8 mouse cellular contexts compared by ENCODE assay signal in genomic region chr12:112144377-112145115, GRCm38 (mm10). TPM values are rescaled to one million over a fixed set of nuclear protein-coding genes. Genes with fewer than 3 reads are reported as not detected.
DNase-seq lines count a peak whose midpoint lies in the region; ATAC-seq and TF ChIP-seq lines count a peak whose summit lies in the region.

No protein-coding gene starts in this region.

- intact Hi-C loops in heart, postnatal 14 days (cut with DNase I), result loop anchor here (1.0 to 5.0 kb wide), 5 partner anchors 188 to 399 kb away; no protein-coding TSS in a partner anchor

- no peaks in the 10 kb centered on the region for H3K36me3 ChIP-seq in heart, embryonic 14.5 days (ENCODE audit: control insufficient read depth, insufficient read depth, low read length)
- H3K36me3 ChIP-seq in hindbrain, embryonic 16.5 days (ENCODE audit: control insufficient read depth, insufficient read depth, low read length), result no peaks in the 10 kb centered on the region
- H3K36me3 ChIP-seq in midbrain, embryonic 16.5 days (ENCODE audit: control insufficient read depth, insufficient read depth, low read length), result no peaks in the 10 kb centered on the region

- no peaks in the 10 kb centered on the region for H3K9me3 ChIP-seq in heart, embryonic 14.5 days (ENCODE audit: control insufficient read depth, low read length)
- H3K9me3 ChIP-seq in hindbrain, embryonic 16.5 days (ENCODE audit: control insufficient read depth, low read length), result no peaks in the 10 kb centered on the region
- H3K9me3 ChIP-seq in midbrain, embryonic 16.5 days (replicated peaks; ENCODE audit: control insufficient read depth, low read length, poor library complexity, severe bottlenecking), result no peaks in the 10 kb centered on the region

- peaks cover 9 to 30% of the 10 kb centered on the region in 2 experiments; a peak in 3 of 4 replicates for H3K4me1 ChIP-seq in heart, embryonic 14.5 days (ENCODE audit: control insufficient read depth in 2 of 2, insufficient read depth in 2 of 2, low read length in 2 of 2)
- H3K4me1 ChIP-seq in cortical plate, adult 2 months (ENCODE audit: control insufficient read depth, insufficient read depth, low read length), result no peaks in the 10 kb centered on the region
- H3K4me1 ChIP-seq in hindbrain, embryonic 16.5 days (ENCODE audit: control insufficient read depth, insufficient read depth, low read depth, low read length), result peaks cover 29% of the 10 kb centered on the region
- H3K4me1 ChIP-seq in midbrain, embryonic 16.5 days (ENCODE audit: control insufficient read depth, insufficient read depth, low read length), result peaks cover 38% of the 10 kb centered on the region

- no peak overlapping the region for H3K27ac ChIP-seq in heart, embryonic 14.5 days (replicated peaks in 1 of 2; ENCODE audit: control insufficient read depth in 1 of 2, insufficient read depth in 1 of 2, low read depth in 2 of 2, low read length in 2 of 2)
- H3K27ac ChIP-seq in cortical plate, adult 2 months (ENCODE audit: insufficient read depth, low read length), result no peak overlapping the region
- peak overlapping the region; percentile 42; the same call in 1 of the 2 replicates for H3K27ac ChIP-seq in hindbrain, embryonic 16.5 days (ENCODE audit: low read depth, low read length)
- H3K27ac ChIP-seq in midbrain, embryonic 16.5 days (ENCODE audit: low read length), result peak overlapping the region; percentile 61

- peak overlapping the region; percentile 29 to 42; a peak in 3 of 4 replicates for H3K4me3 ChIP-seq in heart, embryonic 14.5 days (ENCODE audit: control insufficient read depth in 1 of 2, insufficient read depth in 1 of 2, low read depth in 1 of 2, low read length in 2 of 2)
- H3K4me3 ChIP-seq in cortical plate, adult 2 months (ENCODE audit: insufficient read depth, low read length), result peak overlapping the region; percentile 49
- peak overlapping the region; percentile 62 for H3K4me3 ChIP-seq in hindbrain, embryonic 16.5 days (ENCODE audit: low read length)
- peak overlapping the region; percentile 66 for H3K4me3 ChIP-seq in midbrain, embryonic 16.5 days (ENCODE audit: low read depth, low read length)

- peak overlapping the region; percentile 89 for H3K4me2 ChIP-seq in heart, embryonic 14.5 days (ENCODE audit: low read length)
- peak overlapping the region; percentile 96 for H3K4me2 ChIP-seq in hindbrain, embryonic 16.5 days (ENCODE audit: low read length)
- H3K4me2 ChIP-seq in midbrain, embryonic 16.5 days (ENCODE audit: low read length), result peak overlapping the region; percentile 84

- no peak for TF ChIP-seq CTCF in cortical plate, adult 2 months (IDR thresholded peaks at IDR 0.05; ENCODE audit: extremely low read depth, insufficient read depth, low read length)

- TF ChIP-seq POLR2A in cortical plate, adult 2 months (IDR thresholded peaks at IDR 0.05; ENCODE audit: extremely low read depth, insufficient read depth, low read length), result no peak

- no peak for DNase-seq in heart, postnatal 14 days
- no peak for DNase-seq in cerebellum, adult 11 months
- DNase-seq in frontal cortex, postnatal 36 days (ENCODE audit: low spot score in 2 of 2), result no peak

- H3K27me3 ChIP-seq in heart, embryonic 14.5 days (ENCODE audit: control insufficient read depth, insufficient read depth, low read length), result peaks cover 69% of the 10 kb centered on the region
- H3K27me3 ChIP-seq in hindbrain, embryonic 16.5 days (replicated peaks; ENCODE audit: control insufficient read depth, insufficient read depth, low read length), result peaks cover 39% of the 10 kb centered on the region
- H3K27me3 ChIP-seq in midbrain, embryonic 16.5 days (ENCODE audit: control insufficient read depth, insufficient read depth, low read depth, low read length), result peaks cover 22% of the 10 kb centered on the region

- H3K9ac ChIP-seq in heart, embryonic 14.5 days (ENCODE audit: low read length), result peak overlapping the region; percentile 8; the same call in 1 of the 2 replicates
- H3K9ac ChIP-seq in hindbrain, embryonic 16.5 days (ENCODE audit: low read depth, low read length), result peak overlapping the region; percentile 73
- peak overlapping the region; percentile 78 for H3K9ac ChIP-seq in midbrain, embryonic 16.5 days (ENCODE audit: low read depth, low read length)

- under 1% methylated on average over 46 of the region's 46 CpGs for WGBS in heart, embryonic 14.5 days
- under 1% methylated on average over 46 of the region's 46 CpGs for WGBS in hindbrain, embryonic 16.5 days
- WGBS in midbrain, embryonic 16.5 days, result under 1% methylated on average over 46 of the region's 46 CpGs

- ATAC-seq in heart, embryonic 14.5 days (ENCODE audit: insufficient number of reproducible peaks, insufficient read depth, low FRiP score, low read depth), result no peak
- ATAC-seq in hindbrain, embryonic 16.5 days, result no peak
- no peak for ATAC-seq in midbrain, embryonic 16.5 days
- no peak for ATAC-seq in CD4-positive, CD25-positive, alpha-beta regulatory T cell, adult 4 months

RNA-seq across cellular contexts. Expression of gene Kif26a, which starts 1.5 kb away (rescaled TPM):
- polyA plus RNA-seq in heart, embryonic 14.5 days (2014; fragmentation: Nextera tagmentation; extraction: Ambion mirVana), result 1.7 and 1.9 TPM in 2 replicates
- 10 to 100 TPM; 22.0 to 23.1 TPM for total RNA-seq in heart, postnatal 14 days (2021)
- polyA plus RNA-seq in cortical plate, adult 2 months (2012; rRNA removed), result 3.3 and 4.2 TPM in 2 replicates
- polyA plus RNA-seq in hindbrain, embryonic 16.5 days (2015; fragmentation: Nextera tagmentation; extraction: Ambion mirVana), result 2.5 and 3.8 TPM in 2 replicates
- 4.7 and 6.2 TPM in 2 replicates for polyA plus RNA-seq in midbrain, embryonic 16.5 days (2015; fragmentation: Nextera tagmentation; extraction: Ambion mirVana)
- not detected for polyA plus RNA-seq in CD4-positive, CD25-positive, alpha-beta regulatory T cell, adult 4 months (2017; shearing (Covaris generic))

RNA-seq across cellular contexts. Expression of gene Aspg, which starts 38.1 kb away (rescaled TPM):
- 0.15 TPM in 1 of 2 replicates, not detected in the other for polyA plus RNA-seq in heart, embryonic 14.5 days (2014; fragmentation: Nextera tagmentation; extraction: Ambion mirVana)
- 1 to 10 TPM in 1 of 2 experiments, under 1 TPM in 1; 0.37 to 2.2 TPM for total RNA-seq in heart, postnatal 14 days (2021)
- polyA plus RNA-seq in cortical plate, adult 2 months (2012; rRNA removed), result 4.4 and 5.1 TPM in 2 replicates
- polyA plus RNA-seq in hindbrain, embryonic 16.5 days (2015; fragmentation: Nextera tagmentation; extraction: Ambion mirVana), result 2.2 and 2.6 TPM in 2 replicates
- polyA plus RNA-seq in midbrain, embryonic 16.5 days (2015; fragmentation: Nextera tagmentation; extraction: Ambion mirVana), result 0.66 and 0.74 TPM in 2 replicates
- polyA plus RNA-seq in CD4-positive, CD25-positive, alpha-beta regulatory T cell, adult 4 months (2017; shearing (Covaris generic)), result not detected

Comparison
In these comparisons a context has a peak if more than half of its experiments do, and no peak if none do; other contexts are left out.
1. H3K27ac ChIP-seq: peak in hindbrain, embryonic 16.5 days (single experiment) and midbrain, embryonic 16.5 days (single experiment); none in heart, embryonic 14.5 days (0 of 2) and cortical plate, adult 2 months (single experiment).
2. H3K9ac ChIP-seq: peak in every context shown above with its lines; median percentile 78 in midbrain, embryonic 16.5 days; 73 in hindbrain, embryonic 16.5 days; 8 in heart, embryonic 14.5 days.
3. Peak in every context shown above with its lines, with median percentiles within 50 percentile points of each other: H3K4me2 ChIP-seq and H3K4me3 ChIP-seq.